Mouse (Mus musculus) limb, embryonic 13.5 days (tissue): Measurements from ENCODE around the gene Tceal7. TPM values are rescaled to one million over a fixed set of nuclear protein-coding genes. Genes with fewer than 3 reads are reported as not detected.
"Not testable (repeated sequence)": the region's sequence is repeated elsewhere in the genome, so short reads cannot be mapped to it uniquely, and the experiment has no call there.

Experiments
- ATAC-seq: fragments of 200-750 bp; cut with Nextera tagmentation; 2 replicates; pipeline ENCODE4 v1.8.0; 2017; ENCODE audit warnings: low read depth, moderate number of reproducible peaks, moderate TSS enrichment; ENCODE audit not compliant: low FRiP score
- H3K27ac ChIP-seq: fragments of 300-500 bp; sonication (generic); 2 replicates; pipeline ENCODE4 v1.5.1; 2015; ENCODE audit warnings: inconsistent platforms, mild to moderate bottlenecking, moderate library complexity
- H3K27me3 ChIP-seq: fragments of 300-500 bp; sonication (generic); 2 replicates; pipeline ENCODE4 v1.6.1; 2015; ENCODE audit warnings: mild to moderate bottlenecking, inconsistent platforms
- H3K36me3 ChIP-seq: fragments of 300-500 bp; sonication (generic); 2 replicates; pipeline ENCODE4 v1.6.1; 2015; ENCODE audit warnings: inconsistent platforms, mild to moderate bottlenecking, moderate library complexity
- H3K4me1 ChIP-seq: fragments of 300-500 bp; sonication (generic); 2 replicates; pipeline ENCODE4 v1.6.1; 2015; ENCODE audit warnings: inconsistent platforms
- H3K4me2 ChIP-seq: fragments of 300-500 bp; sonication (generic); replicated peaks from 2 replicates; pipeline ENCODE4 v1.6.1; 2015; ENCODE audit warnings: inconsistent platforms, mild to moderate bottlenecking, moderate library complexity
- H3K4me3 ChIP-seq: fragments of 300-500 bp; sonication (generic); 2 replicates; pipeline ENCODE4 v1.5.1; 2015; ENCODE audit warnings: moderate library complexity, mild to moderate bottlenecking, inconsistent platforms
- H3K9ac ChIP-seq: fragments of 300-500 bp; sonication (generic); 2 replicates; pipeline ENCODE4 v1.6.1; 2015; ENCODE audit warnings: mild to moderate bottlenecking, inconsistent platforms
- H3K9me3 ChIP-seq: fragments of 300-500 bp; sonication (generic); 2 replicates; pipeline ENCODE4 v1.6.1; 2016; ENCODE audit warnings: inconsistent platforms
- WGBS: fragments of 180-500 bp; shearing (Covaris S2); methylation state at CpG from one replicate; pipeline ENCODE4 v1.1.7; 2015; 5-methylcytosine and 5-hydroxymethylcytosine counted together
- polyA plus RNA-seq: library from polyadenylated mRNA; unstranded; fragments of >200 nt; fragmentation: Nextera tagmentation; extraction: Ambion mirVana; gene quantifications from 2 replicates; pipeline ENCODE4 v1.2.1, GENCODE M21; 2015

The Tceal7 gene
- 49.4 and 53.9 TPM in 2 replicates for polyA plus RNA-seq

DNA sequence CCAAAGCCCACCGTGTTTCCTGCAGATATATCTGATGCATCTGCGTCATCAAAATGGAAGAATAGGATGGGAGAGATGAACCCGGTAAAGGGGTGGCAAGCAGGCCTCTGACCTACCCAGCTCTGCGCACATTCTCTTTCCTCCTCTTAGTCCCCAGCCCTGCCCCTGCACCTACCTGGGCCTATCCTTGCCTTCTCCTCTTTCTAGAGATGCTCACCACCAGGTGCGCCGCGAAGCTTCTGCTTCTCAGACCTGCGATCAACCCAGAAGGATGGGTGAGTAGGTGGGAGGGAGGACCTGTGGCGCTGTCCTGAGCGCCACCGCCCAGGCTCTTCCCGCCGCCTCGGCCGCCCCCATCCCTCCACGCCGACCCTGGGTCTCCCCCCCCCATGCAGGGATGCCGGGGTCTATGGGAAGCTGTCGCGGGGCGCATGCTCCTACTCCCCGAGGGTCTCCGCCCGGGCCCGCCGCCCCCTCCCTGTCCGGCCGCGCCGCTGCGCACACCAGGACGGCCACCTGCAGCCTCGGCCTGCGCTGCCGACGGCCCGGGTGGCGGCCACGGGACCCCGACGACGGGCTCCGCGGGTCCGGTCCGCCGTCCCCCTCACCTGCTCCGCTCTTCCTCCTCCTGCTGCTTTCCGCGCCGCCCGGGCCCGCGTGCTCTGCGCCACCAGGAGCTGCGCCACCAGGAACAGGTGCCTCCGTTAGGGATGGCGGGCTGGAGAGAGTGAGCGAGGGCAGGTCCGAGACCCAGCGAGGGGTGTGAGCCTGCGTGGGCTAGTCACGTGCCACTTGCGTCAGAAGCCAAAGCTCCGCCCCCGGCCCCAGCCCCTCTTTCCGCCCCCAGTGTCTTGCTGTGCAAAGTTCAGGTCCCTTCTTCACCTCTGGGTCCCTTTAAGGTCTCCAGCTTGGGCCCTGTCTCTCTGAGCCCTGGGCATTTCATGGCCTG is at the start of gene Tceal7, which contains the start of gene Bex1:
Gene Tceal7 (plus strand): TSS at position 51 of the 949 bp plus-strand sequence.
Gene Bex1 (minus strand): TSS at position 785 of the 949 bp plus-strand sequence.
- H3K4me2 ChIP-seq, result peak within 1 kb of the TSS; percentile 59
- peak within 1 kb of the TSS; percentile 42 for H3K4me3 ChIP-seq
- not testable (repeated sequence) for H3K9me3 ChIP-seq, H3K27ac ChIP-seq, H3K27me3 ChIP-seq, H3K36me3 ChIP-seq, H3K4me1 ChIP-seq, H3K9ac ChIP-seq
- WGBS, result 15% methylated on average over 9 of the region's 67 CpGs
- peak; percentile 86 for ATAC-seq

DNA sequence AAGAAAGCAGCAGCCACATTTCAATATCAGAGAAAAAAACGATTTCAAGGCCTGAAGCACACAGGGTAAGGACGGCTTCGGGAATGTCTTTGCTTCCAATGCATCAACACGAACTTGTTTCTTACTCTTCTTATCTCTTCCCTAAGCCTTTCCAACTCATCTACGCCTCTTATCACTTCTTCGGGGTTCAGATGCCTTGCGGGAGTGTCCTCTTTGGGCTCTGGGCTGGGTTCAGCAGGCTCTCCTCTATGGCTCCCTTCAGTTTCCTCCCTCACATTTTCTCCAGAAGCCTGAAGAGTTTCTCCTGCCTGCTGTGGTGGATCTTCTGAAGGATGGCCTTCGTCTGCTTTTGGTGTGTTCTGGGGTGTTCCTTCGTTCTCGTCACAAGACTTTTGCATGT is 44.0 kb upstream of the Tceal7 start:
- Histone ChIP-seq H3K9ac (0 out of 2 replicates have a peak overlapping the region, but pooled peaks have one; percentile 31), H3K4me2 (peak overlapping the region; percentile 63), H3K27ac (no peak overlapping the region), H3K4me3 (peak overlapping the region; percentile 59), H3K4me1 (peaks cover 3% of the 10 kb centered on the region; the same call in 1 of the 2 replicates), H3K9me3 (no peaks in the 10 kb centered on the region), H3K36me3 (peaks cover 6% of the 10 kb centered on the region), H3K27me3 (peaks cover 15% of the 10 kb centered on the region; the same call in 1 of the 2 replicates)
- 66% methylated on average over 10 of the region's 10 CpGs for whole genome bisulfite sequencing
- no peak for ATAC-seq

- peaks cover 3% of the 10 kb centered on the region; the same call in 1 of the 2 replicates for H3K4me1 ChIP-seq
- peaks cover 15% of the 10 kb centered on the region; the same call in 1 of the 2 replicates for H3K27me3 ChIP-seq
- H3K36me3 ChIP-seq, result peaks cover 6% of the 10 kb centered on the region
- peak; percentile 64; the same call in 1 of the 2 replicates for ATAC-seq
- WGBS, result 21% methylated on average over 24 of the region's 24 CpGs
- H3K27ac ChIP-seq, result peak overlapping the region; percentile 85
- peak overlapping the region; percentile 59 for H3K4me3 ChIP-seq
- peak overlapping the region; percentile 63 for H3K4me2 ChIP-seq
- H3K9me3 ChIP-seq, result no peaks in the 10 kb centered on the region
- H3K9ac ChIP-seq, result peak overlapping the region; percentile 77
These were observed 43.1 kb upstream of the Tceal7 start for GRCm38 (mm10) chrX:136171189-136172117.

DNA sequence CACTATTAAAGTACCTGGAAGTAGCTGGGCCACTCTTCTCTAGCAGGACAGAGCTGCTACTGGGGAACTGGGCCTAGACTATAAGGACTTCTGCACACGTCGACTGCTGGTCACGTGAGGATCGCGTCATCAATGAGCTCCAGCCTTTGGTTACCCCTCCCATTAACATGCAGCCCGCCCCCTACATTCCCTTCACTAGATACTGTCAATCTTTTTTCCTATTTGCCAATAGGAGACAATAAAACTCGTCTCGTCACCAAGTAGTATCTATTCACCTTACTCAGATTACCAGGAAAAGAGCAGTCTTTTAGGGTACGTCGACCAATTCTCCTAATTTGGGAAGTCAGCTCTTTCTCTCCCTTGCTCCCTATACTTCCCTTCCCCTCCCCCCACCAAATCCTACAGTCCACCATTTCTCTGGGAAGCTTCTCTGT is 42.4 kb upstream of the Tceal7 start, which contains the start of gene Tceal8:
Gene Tceal8 (minus strand): TSS at position 225 of the 434 bp plus-strand sequence.
- Histone ChIP-seq H3K27me3 (peaks cover 18% of the 10 kb centered on the region; the same call in 1 of the 2 replicates), H3K4me3 (peak within 1 kb of the TSS; percentile 59), H3K36me3 (peaks cover 6% of the 10 kb centered on the region), H3K4me1 (peaks cover 3% of the 10 kb centered on the region; the same call in 1 of the 2 replicates), H3K9me3 (no peaks in the 10 kb centered on the region), H3K9ac (peak within 1 kb of the TSS; percentile 77), H3K27ac (peak within 1 kb of the TSS; percentile 85), H3K4me2 (peak within 1 kb of the TSS; percentile 63)
- peak; percentile 98 for ATAC-seq
- 18% methylated on average over 10 of the region's 10 CpGs for WGBS

- 25% methylated on average over 10 of the region's 10 CpGs for WGBS
- Histone ChIP-seq H3K4me3 (peak overlapping the region; percentile 59), H3K36me3 (peaks cover 6% of the 10 kb centered on the region), H3K9me3 (no peaks in the 10 kb centered on the region), H3K27me3 (peaks cover 20% of the 10 kb centered on the region; the same call in 1 of the 2 replicates), H3K27ac (no peak overlapping the region; the same call in 1 of the 2 replicates), H3K4me2 (peak overlapping the region; percentile 63), H3K9ac (peak overlapping the region; percentile 50), H3K4me1 (peaks cover 3% of the 10 kb centered on the region; the same call in 1 of the 2 replicates)
- ATAC-seq, result no peak
These were observed 41.8 kb upstream of the Tceal7 start for GRCm38 (mm10) chrX:136172786-136173185.

GRCm38 (mm10) chrX:136180897-136181553 is 33.6 kb upstream of the Tceal7 start:
- Histone ChIP-seq H3K9me3 (no peaks in the 10 kb centered on the region), H3K27me3 (peaks cover 16% of the 10 kb centered on the region; the same call in 1 of the 2 replicates), H3K27ac (no peak overlapping the region), H3K4me2 (no peak overlapping the region), H3K4me3 (no peak overlapping the region), H3K4me1 (no peaks in the 10 kb centered on the region), H3K36me3 (no peaks in the 10 kb centered on the region), H3K9ac (no peak overlapping the region)
- ATAC-seq, result no peak
- 23% methylated on average over 11 of the region's 11 CpGs for WGBS

DNA sequence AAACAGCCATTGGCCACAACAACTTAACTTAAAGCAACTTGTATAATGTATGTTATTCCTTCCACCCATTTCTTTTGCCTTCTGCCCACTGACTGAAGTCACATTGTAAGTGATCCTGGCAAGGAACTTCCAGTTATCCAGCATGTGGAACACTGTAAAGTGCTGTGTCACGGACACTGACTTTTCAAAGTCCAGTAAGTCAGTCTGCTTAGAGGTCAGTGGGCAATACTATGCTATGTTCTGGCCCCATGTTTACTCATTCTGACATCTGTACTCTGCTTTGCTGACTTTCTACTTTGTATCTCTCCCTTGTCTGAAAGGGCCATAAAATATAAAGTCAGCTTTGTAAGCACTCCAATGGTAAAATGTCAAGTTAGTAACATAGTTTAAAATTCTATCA is 31.5 kb upstream of the Tceal7 start:
- WGBS, result 82% methylated on average over 1 of the region's 1 CpGs
- H3K27me3 ChIP-seq, result peaks cover 9% of the 10 kb centered on the region; the same call in 1 of the 2 replicates
- no peaks in the 10 kb centered on the region for H3K36me3 ChIP-seq

GRCm38 (mm10) chrX:136195193-136195944 is 19.2 kb upstream of the Tceal7 start:
- Histone ChIP-seq H3K36me3 (no peaks in the 10 kb centered on the region), H3K27ac (no peak overlapping the region), H3K4me3 (no peak overlapping the region), H3K9me3 (no peaks in the 10 kb centered on the region), H3K27me3 (no peaks in the 10 kb centered on the region), H3K9ac (no peak overlapping the region), H3K4me1 (no peaks in the 10 kb centered on the region), H3K4me2 (no peak overlapping the region)
- WGBS, result 83% methylated on average over 16 of the region's 16 CpGs
- ATAC-seq, result no peak

More for the DNA sequence above, 31.5 kb upstream of the Tceal7 start:
- no peak overlapping the region for H3K4me3 ChIP-seq
- no peaks in the 10 kb centered on the region for H3K9me3 ChIP-seq
- H3K4me1 ChIP-seq, result no peaks in the 10 kb centered on the region
- no peak overlapping the region for H3K4me2 ChIP-seq
- H3K9ac ChIP-seq, result no peak overlapping the region
- ATAC-seq, result no peak
- H3K27ac ChIP-seq, result no peak overlapping the region

- 60% methylated on average over 1 of the region's 1 CpGs for WGBS
These were observed 17.7 kb upstream of the Tceal7 start for GRCm38 (mm10) chrX:136196873-136197272.

DNA sequence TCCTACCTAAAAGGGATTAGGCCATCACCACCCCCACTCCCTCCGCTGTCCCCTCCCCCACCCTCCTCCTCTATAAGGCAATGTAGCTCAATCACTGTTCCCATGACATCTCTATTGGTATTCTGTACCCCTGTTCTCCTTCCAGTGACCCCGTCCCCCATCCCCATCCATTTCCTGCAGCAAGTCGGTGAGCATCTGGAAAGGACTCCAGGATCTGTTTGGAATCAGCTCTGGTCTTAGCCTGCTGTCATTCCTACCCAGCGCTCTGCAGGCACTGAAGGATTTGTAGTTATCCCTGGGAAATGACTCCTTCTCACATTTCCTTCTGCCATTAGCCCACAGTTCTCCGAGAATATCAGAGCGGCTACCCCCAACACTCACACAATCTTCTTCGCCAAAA is 11.3 kb upstream of the Tceal7 start:
- H3K9me3 ChIP-seq, result no peaks in the 10 kb centered on the region
- H3K4me3 ChIP-seq, result peak overlapping the region; percentile 48
- H3K27me3 ChIP-seq, result peaks cover 4% of the 10 kb centered on the region; the same call in 1 of the 2 replicates
- H3K4me2 ChIP-seq, result peak overlapping the region; percentile 64
- peak overlapping the region; percentile 55 for H3K9ac ChIP-seq
- no peak overlapping the region for H3K27ac ChIP-seq
- 12% methylated on average over 7 of the region's 7 CpGs for WGBS
- peak; percentile 59; the same call in 1 of the 2 replicates for ATAC-seq
- H3K36me3 ChIP-seq, result no peaks in the 10 kb centered on the region
- H3K4me1 ChIP-seq, result no peaks in the 10 kb centered on the region

More at GRCm38 (mm10) chrX:136196873-136197272, 17.7 kb upstream of the Tceal7 start:
- Histone ChIP-seq H3K4me2 (no peak overlapping the region), H3K9ac (no peak overlapping the region), H3K27me3 (no peaks in the 10 kb centered on the region), H3K9me3 (no peaks in the 10 kb centered on the region), H3K4me3 (no peak overlapping the region), H3K4me1 (no peaks in the 10 kb centered on the region), H3K27ac (no peak overlapping the region), H3K36me3 (no peaks in the 10 kb centered on the region)
- no peak for ATAC-seq
